Mouse (Mus musculus): Measurements from ENCODE around the gene Maoa. TPM values are rescaled to one million over a fixed set of nuclear protein-coding genes. Genes with fewer than 3 reads are reported as not detected.

Gene Maoa
- 16.3 and 20.0 TPM in 2 replicates for polyA plus RNA-seq (2012; rRNA removed)

GRCm38 (mm10) chrX:16619034-16619929, at the start of gene Maoa:
Maoa (plus strand) TSS chrX:16619698.
- peak; percentile 59 to 80 for DNase-seq (ENCODE audit: extremely low spot score in 1 of 2, low spot score in 1 of 2)

GRCm38 (mm10) chrX:16618225-16619033, 1.1 kb upstream of the Maoa start:
- peak; percentile 83 to 86 for DNase-seq (ENCODE audit: extremely low spot score in 1 of 2, low spot score in 1 of 2)

- DNase-seq (ENCODE audit: extremely low spot score in 1 of 2, low spot score in 1 of 2), result no peak
These were observed 37.0 kb downstream of the Maoa start for GRCm38 (mm10) chrX:16656511-16656910.

GRCm38 (mm10) chrX:16706094-16706493, 86.6 kb downstream of the Maoa start:
- DNase-seq (ENCODE audit: extremely low spot score in 1 of 2, low spot score in 1 of 2), result no peak

- no peak for DNase-seq (ENCODE audit: extremely low spot score in 1 of 2, low spot score in 1 of 2)
These were observed 94.5 kb downstream of the Maoa start for GRCm38 (mm10) chrX:16714033-16714432.

Other genes with a start within 250 kb of the Maoa start
- gene Cypt1, start 96.8 kb upstream of the Maoa start, polyA plus RNA-seq (2012; rRNA removed), result not detected in 2 replicates
- gene Maob, start 197.7 kb downstream of the Maoa start, polyA plus RNA-seq (2012; rRNA removed), result 26.0 and 26.4 TPM in 2 replicates